Mouse (Mus musculus) hindbrain, embryonic 13.5 days (tissue): ENCODE measurements around the gene Plscr1. TPM values are rescaled to one million over a fixed set of nuclear protein-coding genes. Genes with fewer than 3 reads are reported as not detected.
A peak's percentile ranks its signal among the peaks of the same experiment; 100 is the strongest.

Experiments
- ATAC-seq: fragments of 200-750 bp; cut with Nextera tagmentation; 2 replicates; pipeline ENCODE4 v1.8.0; 2017; ENCODE audit warnings: moderate TSS enrichment; ENCODE audit not compliant: low FRiP score
- H3K27ac ChIP-seq: fragments of 300-500 bp; sonication (generic); 2 replicates; pipeline ENCODE4 v1.5.1; 2015; ENCODE audit warnings: inconsistent platforms, mild to moderate bottlenecking, moderate library complexity
- H3K27me3 ChIP-seq: fragments of 300-500 bp; sonication (generic); 2 replicates; pipeline ENCODE4 v1.6.1; 2015; ENCODE audit warnings: mild to moderate bottlenecking, inconsistent platforms
- H3K36me3 ChIP-seq: fragments of 300-500 bp; sonication (generic); 2 replicates; pipeline ENCODE4 v1.6.1; 2015; ENCODE audit warnings: mild to moderate bottlenecking, inconsistent platforms
- H3K4me1 ChIP-seq: fragments of 300-500 bp; sonication (generic); replicated peaks from 2 replicates; pipeline ENCODE4 v1.6.1; 2015; ENCODE audit warnings: inconsistent platforms
- H3K4me2 ChIP-seq: fragments of 300-500 bp; sonication (generic); 2 replicates; pipeline ENCODE4 v1.6.1; 2015; ENCODE audit warnings: inconsistent platforms, mild to moderate bottlenecking, moderate library complexity
- H3K4me3 ChIP-seq: fragments of 300-500 bp; sonication (generic); 2 replicates; pipeline ENCODE4 v1.5.1; 2015; ENCODE audit warnings: mild to moderate bottlenecking, inconsistent platforms
- H3K9ac ChIP-seq: fragments of 300-500 bp; sonication (generic); 2 replicates; pipeline ENCODE4 v1.6.1; 2015; ENCODE audit warnings: mild to moderate bottlenecking, inconsistent platforms
- H3K9me3 ChIP-seq: fragments of 300-500 bp; sonication (generic); 2 replicates; pipeline ENCODE4 v1.6.1; 2016; ENCODE audit warnings: inconsistent platforms
- WGBS: fragments of 180-500 bp; shearing (Covaris S2); methylation state at CpG from one replicate; pipeline ENCODE4 v1.1.7; 2015; 5-methylcytosine and 5-hydroxymethylcytosine counted together
- polyA plus RNA-seq: library from polyadenylated mRNA; unstranded; fragments of >200 nt; fragmentation: Nextera tagmentation; extraction: Ambion mirVana; gene quantifications from 2 replicates; pipeline ENCODE4 v1.2.1, GENCODE M21; 2015

The Plscr1 gene
- polyA plus RNA-seq, 1 experiment from 2014 or later: 10.3 TPM

DNA sequence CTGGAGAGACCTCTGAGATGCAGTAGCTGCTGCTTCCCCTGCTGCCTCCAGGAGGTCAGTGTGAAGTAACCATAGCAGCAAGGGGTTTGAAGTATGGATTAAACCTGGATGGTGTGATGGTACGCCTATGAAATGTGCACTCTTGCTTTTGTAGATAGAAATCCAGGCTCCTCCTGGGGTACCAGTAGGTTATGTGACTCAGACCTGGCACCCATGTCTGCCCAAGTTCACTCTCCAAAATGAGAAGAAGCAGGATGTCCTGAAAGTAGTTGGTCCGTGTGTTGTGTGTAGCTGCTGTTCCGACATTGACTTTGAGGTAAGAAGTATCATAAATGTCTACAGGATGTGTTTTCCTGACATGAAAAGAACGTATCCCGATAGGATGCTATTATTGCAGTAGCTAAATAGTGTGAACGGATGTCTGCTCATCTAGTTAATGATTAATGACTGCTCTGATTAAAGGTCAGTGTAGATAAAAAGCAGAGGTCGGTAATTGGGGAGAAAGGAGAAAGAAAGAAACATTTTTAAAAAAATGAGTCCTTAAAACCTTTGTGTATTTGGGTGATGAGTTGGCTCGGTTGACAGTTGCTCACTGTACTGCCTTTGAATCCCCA is 17.1 kb downstream of the Plscr1 start:
- H3K36me3 ChIP-seq: peaks cover 10% of the 10 kb centered on the region; the same call in 1 of the 2 replicates
- H3K9me3 ChIP-seq: no peaks in the 10 kb centered on the region
- no peak overlapping the region for H3K4me3 ChIP-seq
- no peaks in the 10 kb centered on the region for H3K4me1 ChIP-seq
- 69% methylated on average over 8 of the region's 8 CpGs for WGBS
- H3K27me3 ChIP-seq: no peaks in the 10 kb centered on the region
- H3K27ac ChIP-seq: no peak overlapping the region
- no peak overlapping the region for H3K4me2 ChIP-seq
- no peak overlapping the region for H3K9ac ChIP-seq
- ATAC-seq: no peak

DNA sequence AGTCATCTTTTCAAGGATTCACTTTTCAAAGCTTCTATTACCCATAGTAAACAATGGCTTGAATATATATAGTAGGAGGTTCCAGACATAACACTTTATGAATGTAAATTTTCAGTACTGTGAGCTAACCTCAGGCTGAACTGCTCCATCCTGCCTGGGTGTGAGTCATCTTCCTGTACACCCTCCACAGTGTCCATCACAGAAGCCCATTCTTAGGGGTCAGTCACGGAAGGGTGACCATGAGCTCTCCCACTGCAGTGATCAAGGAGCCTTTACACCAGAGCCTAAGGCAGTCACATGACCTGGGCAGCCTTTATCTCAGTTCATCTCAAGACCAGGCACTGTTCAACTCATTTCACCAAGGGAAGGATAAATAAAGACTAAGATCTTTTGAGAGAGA is 18.2 kb downstream of the Plscr1 start:
- H3K4me1 ChIP-seq: no peaks in the 10 kb centered on the region
- no peak overlapping the region for H3K9ac ChIP-seq
- no peak overlapping the region for H3K4me3 ChIP-seq
- H3K36me3 ChIP-seq: peaks cover 10% of the 10 kb centered on the region; the same call in 1 of the 2 replicates
- ATAC-seq: no peak
- WGBS: 82% methylated on average over 1 of the region's 1 CpGs
- no peaks in the 10 kb centered on the region for H3K9me3 ChIP-seq
- no peak overlapping the region for H3K4me2 ChIP-seq
- no peak overlapping the region for H3K27ac ChIP-seq
- no peaks in the 10 kb centered on the region for H3K27me3 ChIP-seq

DNA sequence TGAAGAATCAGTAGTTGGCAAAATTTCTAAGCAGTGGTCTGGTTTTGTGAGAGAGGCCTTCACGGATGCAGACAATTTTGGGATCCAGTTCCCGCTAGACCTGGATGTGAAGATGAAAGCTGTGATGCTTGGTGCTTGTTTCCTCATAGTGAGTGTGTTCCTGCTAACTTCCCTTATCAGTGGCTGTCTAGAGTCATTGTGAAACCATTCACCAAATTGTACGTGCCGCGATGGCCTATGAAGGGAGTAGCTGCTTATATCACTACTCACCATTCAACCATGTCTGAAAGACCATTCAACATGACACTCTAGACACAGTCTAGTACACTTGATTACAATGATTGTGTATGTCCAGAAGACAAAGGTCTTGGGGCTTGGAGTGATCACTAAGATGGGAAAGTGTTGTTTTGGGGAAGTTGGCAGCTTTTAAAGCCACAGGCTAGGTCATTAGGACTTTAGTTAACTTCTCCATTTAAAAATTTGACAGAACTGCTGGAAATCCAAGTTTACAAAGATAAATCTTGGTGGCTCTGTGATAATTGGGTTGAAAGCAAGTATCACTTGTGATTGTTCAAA is 20.4 kb downstream of the Plscr1 start:
- peaks cover 10% of the 10 kb centered on the region; the same call in 1 of the 2 replicates for H3K36me3 ChIP-seq
- ATAC-seq: no peak
- H3K27me3 ChIP-seq: no peaks in the 10 kb centered on the region
- H3K4me3 ChIP-seq: no peak overlapping the region
- H3K27ac ChIP-seq: no peak overlapping the region
- H3K4me1 ChIP-seq: no peaks in the 10 kb centered on the region
- no peaks in the 10 kb centered on the region for H3K9me3 ChIP-seq
- 98% methylated on average over 5 of the region's 5 CpGs for WGBS
- no peak overlapping the region for H3K9ac ChIP-seq
- H3K4me2 ChIP-seq: no peak overlapping the region

DNA sequence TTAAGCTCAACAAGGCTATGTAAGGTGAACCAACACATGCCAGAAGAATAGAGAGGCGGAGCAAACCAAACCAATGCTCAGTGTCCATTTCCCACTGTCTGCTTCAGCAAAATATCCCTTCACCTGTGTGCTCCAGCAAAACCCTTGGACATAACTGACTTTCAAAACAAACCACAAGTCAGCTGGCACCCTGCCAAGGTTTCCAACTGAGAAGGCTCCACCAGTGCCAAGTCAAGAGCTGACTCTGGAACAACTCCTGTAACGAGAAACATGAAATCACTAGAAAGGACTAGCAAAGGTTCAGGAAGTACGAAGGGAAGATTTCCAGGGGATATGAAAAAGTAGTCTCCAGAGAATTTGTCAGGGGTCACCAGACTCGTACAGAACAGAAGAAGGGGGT is 21.4 kb downstream of the Plscr1 start:
- no peak for ATAC-seq
- no peak overlapping the region for H3K4me2 ChIP-seq
- H3K9ac ChIP-seq: no peak overlapping the region
- H3K4me3 ChIP-seq: no peak overlapping the region
- no peaks in the 10 kb centered on the region for H3K27me3 ChIP-seq
- no peaks in the 10 kb centered on the region for H3K9me3 ChIP-seq
- 52% methylated on average over 4 of the region's 4 CpGs for WGBS
- peaks cover 10% of the 10 kb centered on the region; the same call in 1 of the 2 replicates for H3K36me3 ChIP-seq
- peaks cover 5% of the 10 kb centered on the region; the same call in 1 of the 2 replicates for H3K4me1 ChIP-seq
- no peak overlapping the region for H3K27ac ChIP-seq

DNA sequence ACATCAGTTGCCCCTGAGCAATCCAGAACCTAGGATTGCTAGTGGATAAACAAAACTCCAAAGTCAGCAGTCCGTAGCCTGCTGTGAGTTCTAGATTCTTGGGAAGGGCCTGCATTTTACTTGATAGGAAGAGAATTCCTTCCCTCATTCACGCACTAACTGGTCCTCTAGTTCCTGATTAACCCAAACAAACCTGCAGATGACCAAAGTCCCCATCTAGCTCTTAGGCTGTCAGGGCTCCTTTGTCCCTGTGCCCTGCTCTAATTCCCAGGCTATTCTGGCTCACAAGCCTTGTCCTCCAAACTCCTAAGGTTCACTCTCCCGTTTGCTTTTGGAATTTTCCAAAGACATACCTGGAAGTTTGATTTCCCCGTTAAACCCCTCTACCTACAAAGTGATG is 23.1 kb downstream of the Plscr1 start:
- no peak overlapping the region for H3K27ac ChIP-seq
- H3K4me1 ChIP-seq: peaks cover 6% of the 10 kb centered on the region; the same call in 1 of the 2 replicates
- no peak overlapping the region for H3K9ac ChIP-seq
- peaks cover 10% of the 10 kb centered on the region; the same call in 1 of the 2 replicates for H3K36me3 ChIP-seq
- 89% methylated on average over 4 of the region's 4 CpGs for WGBS
- no peak overlapping the region for H3K4me2 ChIP-seq
- H3K4me3 ChIP-seq: no peak overlapping the region
- ATAC-seq: no peak
- H3K9me3 ChIP-seq: no peaks in the 10 kb centered on the region
- H3K27me3 ChIP-seq: no peaks in the 10 kb centered on the region

DNA sequence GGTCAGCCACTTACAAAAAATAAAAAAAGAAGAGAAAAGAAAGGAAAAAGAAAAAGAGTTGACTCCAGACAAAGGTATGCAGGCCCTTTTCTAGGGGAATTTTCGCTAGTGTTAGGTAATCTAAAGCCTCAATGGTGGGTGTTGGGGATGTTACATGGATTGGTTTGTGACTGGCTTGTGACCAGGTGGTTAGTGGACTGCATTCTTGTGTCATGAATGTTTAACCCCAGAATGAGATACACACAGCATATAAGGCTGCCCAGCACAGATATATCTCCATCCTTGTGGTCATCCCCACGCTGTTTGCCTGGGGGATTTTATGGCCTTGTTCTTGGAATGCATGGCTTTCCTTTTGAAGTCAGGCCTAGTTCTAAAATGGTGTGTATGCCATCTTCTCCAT is 23.7 kb downstream of the Plscr1 start:
- no peaks in the 10 kb centered on the region for H3K27me3 ChIP-seq
- no peak overlapping the region for H3K4me3 ChIP-seq
- no peak overlapping the region for H3K9ac ChIP-seq
- peaks cover 6% of the 10 kb centered on the region; the same call in 1 of the 2 replicates for H3K4me1 ChIP-seq
- no peak overlapping the region for H3K27ac ChIP-seq
- WGBS: 88% methylated on average over 2 of the region's 2 CpGs
- no peak overlapping the region for H3K4me2 ChIP-seq
- peaks cover 10% of the 10 kb centered on the region; the same call in 1 of the 2 replicates for H3K36me3 ChIP-seq
- ATAC-seq: no peak
- H3K9me3 ChIP-seq: no peaks in the 10 kb centered on the region

DNA sequence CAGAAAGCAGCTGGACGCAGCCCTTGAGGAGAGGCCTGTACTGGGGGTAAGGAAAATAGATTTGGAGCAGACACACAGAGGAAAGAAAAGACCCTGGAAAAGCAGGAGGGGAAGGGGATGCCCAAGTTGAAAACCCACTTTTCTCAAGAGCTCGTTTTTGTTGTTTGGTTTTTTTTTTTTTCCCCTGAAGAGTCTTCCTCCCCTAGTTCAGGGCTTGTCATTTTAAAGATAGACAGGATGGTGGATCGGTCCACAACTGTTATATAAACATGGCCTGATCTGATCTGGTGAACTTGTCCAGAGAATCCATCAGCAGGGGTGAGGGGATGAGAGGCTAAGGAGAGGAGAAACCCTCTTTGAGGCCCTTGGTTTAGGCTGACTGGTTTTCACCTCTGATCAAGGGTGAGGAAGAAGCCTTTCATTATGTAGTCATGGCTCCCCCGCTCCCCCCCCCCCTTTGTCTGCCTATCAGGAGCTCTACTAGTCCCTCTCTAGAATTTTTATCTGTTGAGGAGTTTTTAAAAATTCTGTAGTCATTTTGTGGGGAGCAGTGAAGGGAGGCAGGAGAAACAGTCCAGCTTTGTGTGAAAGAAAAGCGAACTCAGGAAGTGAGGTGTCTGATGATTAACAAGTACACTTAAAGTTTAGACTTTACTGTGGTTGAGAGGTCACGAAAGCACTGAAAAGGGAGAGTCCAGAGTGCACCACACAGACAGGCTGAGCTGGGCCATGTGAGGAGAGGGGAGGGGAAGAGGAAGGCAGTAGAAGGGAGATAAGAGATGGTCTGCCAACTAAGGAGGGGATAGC is 24.6 kb downstream of the Plscr1 start:
- 82% methylated on average over 6 of the region's 6 CpGs for WGBS
- no peak overlapping the region for H3K9ac ChIP-seq
- H3K4me2 ChIP-seq: no peak overlapping the region
- H3K9me3 ChIP-seq: no peaks in the 10 kb centered on the region
- no peak overlapping the region for H3K4me3 ChIP-seq
- H3K27me3 ChIP-seq: no peaks in the 10 kb centered on the region
- H3K27ac ChIP-seq: no peak overlapping the region
- H3K36me3 ChIP-seq: peaks cover 10% of the 10 kb centered on the region; the same call in 1 of the 2 replicates
- H3K4me1 ChIP-seq: peaks cover 6% of the 10 kb centered on the region; the same call in 1 of the 2 replicates
- ATAC-seq: no peak

DNA sequence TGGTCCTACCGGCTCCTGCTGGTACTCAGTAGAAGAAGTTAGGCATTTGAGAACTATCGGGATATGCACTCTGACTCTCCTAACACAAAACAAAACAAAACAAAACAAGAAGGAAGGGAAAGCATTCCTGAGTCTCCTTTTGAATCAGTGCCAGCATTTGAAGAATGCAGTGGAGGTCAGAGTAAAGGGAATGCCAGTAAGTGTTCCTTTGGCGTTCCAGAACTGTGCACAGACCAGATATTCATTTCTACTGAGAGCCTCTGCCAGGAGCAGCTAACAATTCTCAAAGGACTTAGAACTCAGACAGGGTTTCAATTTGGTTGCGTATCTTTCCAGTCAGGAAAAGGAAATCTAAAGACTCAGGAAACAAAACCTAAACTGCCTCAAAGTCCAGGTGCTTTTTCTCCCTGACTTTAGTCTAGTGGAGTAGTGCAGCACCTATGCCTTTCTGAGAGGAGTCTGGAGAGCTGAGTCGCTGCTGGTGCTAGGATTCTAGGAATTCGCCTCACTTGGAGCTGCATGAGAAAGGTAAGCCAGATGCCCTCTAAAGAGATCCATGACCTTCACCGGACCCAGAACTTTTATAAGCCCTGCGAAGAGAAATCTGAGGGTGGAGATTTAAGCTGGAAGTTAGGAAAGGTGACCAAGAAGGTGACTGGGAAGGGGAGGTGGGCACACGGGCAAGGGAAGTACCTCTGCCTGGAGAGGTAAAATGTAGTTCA is 26.1 kb downstream of the Plscr1 start, which contains the start of gene Plscr2:
TSS of gene Plscr2 (plus strand) at position 117 of the 722 bp plus-strand sequence.
- Histone ChIP-seq H3K4me3 (no peak within 1 kb of the TSS), H3K27me3 (no peaks in the 10 kb centered on the region), H3K9me3 (no peaks in the 10 kb centered on the region), H3K27ac (no peak within 1 kb of the TSS), H3K4me2 (no peak within 1 kb of the TSS), H3K9ac (no peak within 1 kb of the TSS), H3K36me3 (peaks cover 3% of the 10 kb centered on the region; the same call in 1 of the 2 replicates), H3K4me1 (peaks cover 6% of the 10 kb centered on the region; the same call in 1 of the 2 replicates)
- 77% methylated on average over 9 of the region's 9 CpGs for WGBS
- ATAC-seq: no peak

DNA sequence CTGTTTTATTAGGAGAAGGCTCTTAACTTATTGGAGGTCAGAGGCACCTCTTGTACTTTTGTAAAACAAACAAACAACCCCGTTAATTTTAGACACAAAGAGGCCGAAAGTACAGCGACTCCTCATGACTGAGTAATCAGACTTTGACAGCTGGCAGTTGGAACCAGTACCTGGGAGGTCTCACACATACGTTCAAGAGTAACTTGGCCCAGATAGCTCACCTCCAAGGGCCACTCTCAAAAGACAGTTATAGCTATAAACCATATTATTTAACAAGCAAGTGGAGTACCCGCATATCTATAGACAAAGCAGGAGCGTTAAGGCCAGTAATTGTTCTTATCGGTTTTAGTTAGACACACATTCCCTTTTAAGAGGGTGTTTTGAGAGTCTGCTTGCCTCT is 26.8 kb downstream of the Plscr1 start:
- 82% methylated on average over 7 of the region's 7 CpGs for WGBS
- Histone ChIP-seq H3K4me2 (no peak overlapping the region), H3K9ac (no peak overlapping the region), H3K9me3 (no peaks in the 10 kb centered on the region), H3K27me3 (no peaks in the 10 kb centered on the region), H3K36me3 (no peaks in the 10 kb centered on the region), H3K27ac (no peak overlapping the region), H3K4me3 (no peak overlapping the region), H3K4me1 (peaks cover 6% of the 10 kb centered on the region; the same call in 1 of the 2 replicates)
- ATAC-seq: no peak

DNA sequence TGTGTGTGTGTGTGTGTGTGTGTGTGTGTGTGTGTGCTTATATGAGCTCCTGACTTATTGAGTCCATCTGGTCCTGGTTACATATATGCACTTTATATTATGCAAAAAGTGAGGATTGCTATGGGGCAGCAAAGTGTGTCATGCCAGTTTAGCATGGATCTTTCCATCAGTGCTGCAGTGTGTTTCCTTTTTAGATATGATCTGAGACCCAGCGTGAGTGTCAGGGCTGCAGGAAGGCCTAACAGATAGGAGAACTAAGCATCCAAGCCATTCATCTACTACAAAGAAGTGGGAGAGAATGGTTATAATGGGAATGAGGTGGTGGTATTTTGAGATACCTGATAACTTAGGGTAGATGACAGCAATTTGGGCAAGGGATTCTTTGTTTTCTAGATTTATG is 30.5 kb downstream of the Plscr1 start:
- no peak for ATAC-seq
- no peak overlapping the region for H3K4me3 ChIP-seq
- H3K27ac ChIP-seq: no peak overlapping the region
- no peaks in the 10 kb centered on the region for H3K9me3 ChIP-seq
- H3K4me2 ChIP-seq: no peak overlapping the region
- no peaks in the 10 kb centered on the region for H3K36me3 ChIP-seq
- H3K9ac ChIP-seq: no peak overlapping the region
- H3K4me1 ChIP-seq: peaks cover 6% of the 10 kb centered on the region; the same call in 1 of the 2 replicates
- H3K27me3 ChIP-seq: no peaks in the 10 kb centered on the region
- WGBS: 94% methylated on average over 1 of the region's 1 CpGs

DNA sequence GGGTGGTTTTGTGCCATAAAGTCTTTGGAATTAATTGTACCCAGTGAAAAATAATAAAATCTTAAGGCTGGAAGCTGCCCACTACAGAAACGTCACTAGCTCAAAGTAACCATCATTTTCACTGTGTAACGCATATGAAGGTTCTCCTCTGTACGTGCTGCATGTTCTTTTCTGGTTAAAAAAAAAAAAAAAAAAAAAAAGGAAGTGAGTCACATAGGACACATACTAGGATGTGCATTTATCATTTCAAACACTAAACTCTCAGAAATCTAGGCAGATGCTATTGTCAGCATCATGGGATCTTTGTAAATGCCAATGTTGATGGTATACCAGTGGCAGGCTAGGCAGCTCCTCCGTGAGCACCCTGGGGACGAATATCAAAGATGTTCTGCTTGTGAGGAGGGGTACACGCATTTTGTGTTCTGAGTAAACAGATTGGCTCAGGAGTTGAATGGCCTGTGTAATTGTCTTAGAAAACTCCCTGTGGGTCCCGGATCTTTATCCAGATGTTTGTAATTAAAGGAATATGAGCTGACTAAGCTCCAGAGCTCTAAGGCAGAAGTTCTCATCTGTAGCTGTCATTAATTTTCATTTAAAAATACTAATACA is 33.1 kb downstream of the Plscr1 start:
- WGBS: 32% methylated on average over 7 of the region's 7 CpGs
- no peaks in the 10 kb centered on the region for H3K36me3 ChIP-seq
- peak; percentile 89 for ATAC-seq
- H3K9ac ChIP-seq: no peak overlapping the region
- H3K4me1 ChIP-seq: no peaks in the 10 kb centered on the region
- H3K27ac ChIP-seq: no peak overlapping the region
- H3K27me3 ChIP-seq: no peaks in the 10 kb centered on the region
- H3K4me2 ChIP-seq: no peak overlapping the region
- H3K9me3 ChIP-seq: no peaks in the 10 kb centered on the region
- H3K4me3 ChIP-seq: no peak overlapping the region
